Mouse (Mus musculus): Measurements from ENCODE around the gene Cic. TPM values are rescaled to one million over a fixed set of nuclear protein-coding genes. Genes with fewer than 3 reads are reported as not detected.
A peak's percentile ranks its signal among the peaks of the same experiment; 100 is the strongest.
"Not testable (repeated sequence)": the region's sequence is repeated elsewhere in the genome, so short reads cannot be mapped to it uniquely, and the experiment has no call there.

Cic gene
- total and polyA plus RNA-seq, 3 experiments = 41.6 to 62.9 (median 62.8) TPM

DNA sequence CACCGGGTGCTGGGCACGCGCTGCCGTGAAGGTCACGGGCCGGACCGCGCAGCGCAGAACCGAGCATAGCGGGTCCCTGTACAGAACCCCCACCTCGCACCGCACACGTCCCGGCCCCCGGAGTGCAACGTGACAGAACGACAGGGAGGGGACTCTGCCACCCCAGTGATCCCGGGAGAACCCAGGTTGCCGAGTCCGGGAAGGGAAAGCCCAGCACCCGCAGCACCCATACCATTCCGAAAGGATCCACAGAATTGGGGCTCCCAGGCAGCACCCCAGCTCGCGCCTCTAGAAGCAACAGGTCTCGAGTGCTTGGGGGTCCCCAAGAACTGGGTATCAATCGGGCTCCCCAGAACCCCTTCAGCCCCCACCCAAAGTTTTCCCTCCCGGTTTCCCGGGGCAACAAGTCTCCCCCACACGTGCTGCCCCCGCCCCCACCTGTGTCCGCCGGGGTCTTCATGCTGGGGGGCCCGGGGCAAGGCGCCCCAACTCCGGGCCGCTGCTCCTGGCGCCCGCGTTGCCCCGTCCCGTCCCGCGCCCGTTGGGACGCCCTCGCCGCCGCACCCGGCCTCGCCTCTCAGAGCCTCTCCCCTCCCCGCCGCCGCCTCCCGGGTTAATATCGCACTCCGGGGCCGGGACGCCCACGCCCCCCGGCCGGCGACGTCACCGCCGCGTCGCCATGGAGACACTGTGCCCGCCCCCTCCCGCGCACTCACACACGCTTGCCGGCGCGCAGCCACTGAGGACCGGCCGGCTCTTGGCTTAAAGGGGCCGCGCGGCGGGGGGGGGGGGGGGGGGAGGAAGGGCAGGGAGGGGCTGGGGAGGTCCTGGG is 17.1 kb upstream of the Cic start, which contains the start of gene Erf:
Gene Erf (minus strand): TSS at position 621 of the 832 bp plus-strand sequence.
- 1% methylated on average over 77 of the region's 81 CpGs for WGBS
- H3K27ac ChIP-seq = peak within 1 kb of the TSS; percentile 98
- peak; percentile 96 to 98 for DNase-seq
- peak within 1 kb of the TSS; percentile 96 for H3K4me3 ChIP-seq
- intact Hi-C loops (cut with DNase I) = loop anchor here (1.0 kb wide), 1 partner anchor 28 kb away; no protein-coding TSS in a partner anchor
- H3K36me3 ChIP-seq (ENCODE audit: control insufficient read depth, insufficient read depth, low read length) = no peaks in the 10 kb centered on the region; the same call in 1 of the 2 replicates
- peaks cover 6% of the 10 kb centered on the region; the same call in 1 of the 2 replicates for H3K79me2 ChIP-seq (replicated peaks; ENCODE audit: control insufficient read depth, insufficient read depth, low read length)
- H3K4me1 ChIP-seq (ENCODE audit: control insufficient read depth, insufficient read depth, low read length) = peaks cover 15% of the 10 kb centered on the region
- TF ChIP-seq EP300 (IDR thresholded peaks at IDR 0.05; ENCODE audit: insufficient read depth, low read depth, low read length) (no peak), POLR2A (IDR thresholded peaks at IDR 0.05; ENCODE audit: insufficient read depth, low read depth, low read length) (peak; percentile 73)
- peak within 1 kb of the TSS; percentile 96 for H3K9ac ChIP-seq (ENCODE audit: low read depth, low read length)
- no peaks in the 10 kb centered on the region for H3K27me3 ChIP-seq (ENCODE audit: control insufficient read depth, insufficient read depth, low read length)

DNA sequence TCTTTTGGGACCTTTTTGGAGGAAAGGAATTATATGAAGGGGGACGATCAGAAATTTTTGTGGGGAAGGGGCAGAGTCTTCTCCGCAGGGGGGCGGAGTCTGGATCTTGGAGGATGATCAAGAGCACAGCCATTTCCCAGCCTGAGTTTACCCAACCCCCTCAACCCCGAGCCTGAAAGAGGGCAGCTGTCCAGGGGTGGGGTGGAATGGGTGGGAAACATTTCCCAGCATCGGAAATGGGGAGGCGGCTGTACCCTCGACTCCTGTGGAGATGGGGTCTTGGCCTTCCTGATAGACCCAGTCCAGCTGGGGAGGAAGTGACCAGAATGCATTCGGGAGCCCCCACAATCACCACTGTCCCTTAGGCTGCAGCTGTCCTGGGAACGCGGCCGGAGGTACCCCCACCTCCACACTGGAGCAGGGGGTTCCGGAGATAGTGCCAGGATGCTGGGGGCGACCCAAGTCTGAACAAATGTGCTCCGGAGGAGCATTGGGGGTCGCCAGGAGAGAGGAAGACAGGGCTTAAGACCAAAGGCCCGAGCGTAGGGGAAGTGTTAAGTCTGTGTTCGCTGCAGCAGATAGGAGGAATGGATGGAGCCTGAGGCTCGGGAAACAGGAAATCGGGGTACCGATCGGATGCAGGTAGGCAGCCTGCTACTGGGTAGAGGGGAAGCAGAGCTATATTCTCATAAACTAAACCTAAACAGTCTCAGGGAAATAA is 16.3 kb upstream of the Cic start:
- intact Hi-C loops (cut with DNase I) = no loop called here
- Histone ChIP-seq H3K79me2 (replicated peaks; ENCODE audit: control insufficient read depth, insufficient read depth, low read length) (peaks cover 6% of the 10 kb centered on the region; the same call in 1 of the 2 replicates), H3K4me1 (ENCODE audit: control insufficient read depth, insufficient read depth, low read length) (peaks cover 12% of the 10 kb centered on the region), H3K9ac (ENCODE audit: low read depth, low read length) (peak overlapping the region; percentile 69), H3K4me3 (peak overlapping the region; percentile 96), H3K27me3 (ENCODE audit: control insufficient read depth, insufficient read depth, low read length) (no peaks in the 10 kb centered on the region), H3K27ac (peak overlapping the region; percentile 98), H3K36me3 (ENCODE audit: control insufficient read depth, insufficient read depth, low read length) (no peaks in the 10 kb centered on the region)
- WGBS = 7% methylated on average over 22 of the region's 22 CpGs
- peak; percentile 75 to 80 for DNase-seq
- TF ChIP-seq CTCF (IDR thresholded peaks at IDR 0.05) = no peak
- 0 out of 2 replicates have a peak, but pooled peaks have one; percentile 15 for TF ChIP-seq EP300 (IDR thresholded peaks at IDR 0.05; ENCODE audit: insufficient read depth, low read depth, low read length)
- no peak; the same call in none of the 2 replicates for TF ChIP-seq POLR2A (IDR thresholded peaks at IDR 0.05; ENCODE audit: insufficient read depth, low read depth, low read length)

DNA sequence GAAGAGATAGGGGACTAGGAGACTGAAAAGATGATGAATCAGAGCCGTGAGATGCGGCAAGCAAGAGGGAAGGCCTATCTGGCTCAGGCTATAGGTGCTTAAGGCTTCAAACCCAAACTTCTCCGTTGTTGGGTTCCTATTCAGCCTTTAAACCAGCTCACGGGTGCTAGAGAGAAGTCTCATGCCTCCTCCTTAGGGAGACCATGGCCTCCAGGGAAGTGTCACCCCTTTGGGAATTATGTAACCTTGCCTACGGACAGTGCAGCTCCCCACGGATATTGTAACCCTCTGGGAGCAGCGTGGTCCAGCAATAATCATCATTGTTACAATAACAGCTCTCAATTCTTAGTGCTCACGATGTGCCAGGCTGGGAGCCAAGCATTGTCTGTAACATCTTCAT is 15.7 kb upstream of the Cic start:
- 22% methylated on average over 8 of the region's 8 CpGs for WGBS
- TF ChIP-seq CTCF (IDR thresholded peaks at IDR 0.05) (no peak), EP300 (IDR thresholded peaks at IDR 0.05; ENCODE audit: insufficient read depth, low read depth, low read length) (0 out of 2 replicates have a peak, but pooled peaks have one; percentile 43), POLR2A (IDR thresholded peaks at IDR 0.05; ENCODE audit: insufficient read depth, low read depth, low read length) (no peak)
- Histone ChIP-seq H3K36me3 (ENCODE audit: control insufficient read depth, insufficient read depth, low read length) (no peaks in the 10 kb centered on the region), H3K9ac (ENCODE audit: low read depth, low read length) (peak overlapping the region; percentile 69), H3K4me3 (peak overlapping the region; percentile 96), H3K27me3 (ENCODE audit: control insufficient read depth, insufficient read depth, low read length) (no peaks in the 10 kb centered on the region), H3K4me1 (ENCODE audit: control insufficient read depth, insufficient read depth, low read length) (peaks cover 9% of the 10 kb centered on the region), H3K79me2 (replicated peaks; ENCODE audit: control insufficient read depth, insufficient read depth, low read length) (peaks cover 3% of the 10 kb centered on the region; the same call in 1 of the 2 replicates), H3K27ac (peak overlapping the region; percentile 98)
- DNase-seq = peak; percentile 41 to 54
- intact Hi-C loops (cut with DNase I) = no loop called here

DNA sequence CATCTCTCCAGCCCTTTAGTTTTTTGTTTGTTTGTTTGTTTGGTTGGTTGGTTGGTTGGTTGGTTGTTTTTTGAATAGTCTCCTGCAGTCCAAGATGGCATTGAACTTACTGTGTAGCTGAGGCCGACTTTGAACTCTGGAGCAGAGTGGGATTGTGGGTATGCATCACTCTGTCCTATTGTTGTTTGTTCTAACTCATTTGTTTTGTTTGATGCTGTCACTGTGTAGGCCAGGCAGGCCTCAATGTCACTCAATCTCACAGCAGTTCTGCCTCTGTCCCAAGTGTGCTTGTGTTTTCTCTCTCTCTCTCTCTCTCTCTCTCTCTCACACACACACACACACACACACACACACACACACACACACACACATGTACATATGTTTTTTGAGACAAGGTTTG is 5.6 kb upstream of the Cic start:
- Histone ChIP-seq H3K4me3 (no peak overlapping the region), H3K4me1 (ENCODE audit: control insufficient read depth, insufficient read depth, low read length) (peaks cover under 1% of the 10 kb centered on the region; the same call in 1 of the 2 replicates), H3K36me3 (ENCODE audit: control insufficient read depth, insufficient read depth, low read length) (no peaks in the 10 kb centered on the region), H3K27ac (no peak overlapping the region), H3K79me2 (replicated peaks; ENCODE audit: control insufficient read depth, insufficient read depth, low read length) (no peaks in the 10 kb centered on the region), H3K27me3 (ENCODE audit: control insufficient read depth, insufficient read depth, low read length) (no peaks in the 10 kb centered on the region), H3K9ac (ENCODE audit: low read depth, low read length) (no peak overlapping the region)
- no peak for DNase-seq
- intact Hi-C loops (cut with DNase I) = no loop called here
- 77% methylated on average over 1 of the region's 1 CpGs for WGBS
- TF ChIP-seq EP300 (IDR thresholded peaks at IDR 0.05; ENCODE audit: insufficient read depth, low read depth, low read length) (no peak), CTCF (IDR thresholded peaks at IDR 0.05) (no peak)

DNA sequence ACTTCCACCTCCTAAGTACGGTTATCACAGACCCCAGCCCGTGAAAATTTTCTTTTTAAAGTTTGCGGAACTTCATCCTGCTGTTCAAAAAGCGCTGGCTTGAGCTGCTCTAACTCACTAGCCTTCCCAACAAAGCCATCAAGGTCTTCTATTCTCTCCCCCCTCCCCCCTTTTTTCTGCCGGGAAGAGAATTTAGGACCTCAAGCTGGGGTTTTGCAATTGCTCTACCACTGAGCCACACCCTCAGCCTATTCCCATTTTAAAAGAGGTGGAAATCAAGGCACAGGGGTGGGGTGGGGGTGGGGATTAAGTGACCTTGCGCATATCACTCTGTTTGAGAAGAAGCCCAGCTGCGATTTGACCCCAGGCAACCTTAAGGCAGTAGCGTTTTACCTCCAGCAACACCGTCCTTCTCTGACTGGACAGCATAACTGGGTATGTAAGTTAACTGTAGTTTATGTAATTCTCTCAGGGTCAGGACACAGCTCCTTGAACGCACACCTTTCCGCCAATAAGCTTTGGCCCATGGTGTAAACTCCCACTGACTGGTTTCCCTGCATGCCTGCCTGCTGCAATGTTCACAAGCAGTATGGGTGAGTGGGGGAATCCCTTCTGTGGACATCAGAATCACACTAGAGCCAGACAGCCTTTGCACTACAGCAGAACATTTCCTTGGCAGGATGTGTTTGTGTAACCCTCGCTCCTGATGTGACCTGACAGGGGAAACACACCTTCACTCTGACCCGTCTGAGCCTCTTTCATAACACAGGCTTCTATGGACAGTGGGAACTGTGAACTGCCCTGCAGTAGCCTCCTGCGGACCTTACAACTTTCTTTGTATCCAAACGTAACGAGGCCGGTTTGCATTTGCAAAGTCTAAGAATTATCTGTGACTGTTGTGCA is 3.3 kb upstream of the Cic start:
- Histone ChIP-seq H3K79me2 (replicated peaks; ENCODE audit: control insufficient read depth, insufficient read depth, low read length) (no peaks in the 10 kb centered on the region), H3K9ac (ENCODE audit: low read depth, low read length) (no peak overlapping the region), H3K27me3 (ENCODE audit: control insufficient read depth, insufficient read depth, low read length) (no peaks in the 10 kb centered on the region), H3K36me3 (ENCODE audit: control insufficient read depth, insufficient read depth, low read length) (no peaks in the 10 kb centered on the region), H3K27ac (no peak overlapping the region), H3K4me3 (no peak overlapping the region), H3K4me1 (ENCODE audit: control insufficient read depth, insufficient read depth, low read length) (peaks cover 2% of the 10 kb centered on the region)
- TF ChIP-seq EP300 (IDR thresholded peaks at IDR 0.05; ENCODE audit: insufficient read depth, low read depth, low read length) (no peak), POLR2A (IDR thresholded peaks at IDR 0.05; ENCODE audit: insufficient read depth, low read depth, low read length) (no peak), CTCF (IDR thresholded peaks at IDR 0.05) (no peak)
- no peak for DNase-seq
- WGBS = 64% methylated on average over 17 of the region's 17 CpGs
- intact Hi-C loops (cut with DNase I) = no loop called here

GRCm38 (mm10) chr7:25265743-25266142 is 1.8 kb upstream of the Cic start:
- H3K36me3 ChIP-seq (ENCODE audit: control insufficient read depth, insufficient read depth, low read length); H3K4me3 ChIP-seq; DNase-seq; H3K27me3 ChIP-seq (ENCODE audit: control insufficient read depth, insufficient read depth, low read length); H3K9ac ChIP-seq (ENCODE audit: low read depth, low read length); H3K27ac ChIP-seq; intact Hi-C loops (cut with DNase I); H3K79me2 ChIP-seq (replicated peaks; ENCODE audit: control insufficient read depth, insufficient read depth, low read length); H3K4me1 ChIP-seq (ENCODE audit: control insufficient read depth, insufficient read depth, low read length): not testable (repeated sequence)
- 73% methylated on average over 5 of the region's 5 CpGs for WGBS

Measured in heart, adult 2 months (tissue).